Mouse (Mus musculus): ENCODE results near the gene Zmynd11. TPM values are rescaled to one million over a fixed set of nuclear protein-coding genes. Genes with fewer than 3 reads are reported as not detected.

Zmynd11 gene
- polyA plus RNA-seq, 1 experiment = 13.1 TPM

GRCm38 (mm10) chr13:9695809-9696208, 69.3 kb downstream of the Zmynd11 start:
- no peaks in the 10 kb centered on the region for H3K36me3 ChIP-seq (ENCODE audit: control insufficient read depth, insufficient read depth, low read length)
- TF ChIP-seq POLR2A (IDR thresholded peaks at IDR 0.05; ENCODE audit: control insufficient read depth, low read depth, low read length) = no peak
- no peak for TF ChIP-seq CTCF (IDR thresholded peaks at IDR 0.05; ENCODE audit: control insufficient read depth, insufficient read depth, insufficient replicate concordance, low read depth, low read length)
- H3K27ac ChIP-seq (ENCODE audit: control insufficient read depth, insufficient read depth, low read depth, low read length) = no peak overlapping the region
- no peaks in the 10 kb centered on the region for H3K4me1 ChIP-seq (ENCODE audit: control insufficient read depth, insufficient read depth, low read length)
- no peaks in the 10 kb centered on the region for H3K27me3 ChIP-seq (ENCODE audit: control insufficient read depth, insufficient read depth, low read length)
- no peak overlapping the region for H3K4me3 ChIP-seq (ENCODE audit: control insufficient read depth, low read depth, low read length)

GRCm38 (mm10) chr13:9695403-9695802, 69.7 kb downstream of the Zmynd11 start:
- no peak overlapping the region for H3K27ac ChIP-seq (ENCODE audit: control insufficient read depth, insufficient read depth, low read depth, low read length)
- H3K27me3 ChIP-seq (ENCODE audit: control insufficient read depth, insufficient read depth, low read length) = no peaks in the 10 kb centered on the region
- no peak for TF ChIP-seq CTCF (IDR thresholded peaks at IDR 0.05; ENCODE audit: control insufficient read depth, insufficient read depth, insufficient replicate concordance, low read depth, low read length)
- no peak for TF ChIP-seq POLR2A (IDR thresholded peaks at IDR 0.05; ENCODE audit: control insufficient read depth, low read depth, low read length)
- no peaks in the 10 kb centered on the region for H3K36me3 ChIP-seq (ENCODE audit: control insufficient read depth, insufficient read depth, low read length)
- no peaks in the 10 kb centered on the region for H3K4me1 ChIP-seq (ENCODE audit: control insufficient read depth, insufficient read depth, low read length)
- H3K4me3 ChIP-seq (ENCODE audit: control insufficient read depth, low read depth, low read length) = no peak overlapping the region

- H3K27me3 ChIP-seq (ENCODE audit: control insufficient read depth, insufficient read depth, low read length) = no peaks in the 10 kb centered on the region
- no peak overlapping the region for H3K4me3 ChIP-seq (ENCODE audit: control insufficient read depth, low read depth, low read length)
- no peaks in the 10 kb centered on the region for H3K4me1 ChIP-seq (ENCODE audit: control insufficient read depth, insufficient read depth, low read length)
- no peak for TF ChIP-seq POLR2A (IDR thresholded peaks at IDR 0.05; ENCODE audit: control insufficient read depth, low read depth, low read length)
- no peak for TF ChIP-seq CTCF (IDR thresholded peaks at IDR 0.05; ENCODE audit: control insufficient read depth, insufficient read depth, insufficient replicate concordance, low read depth, low read length)
- no peaks in the 10 kb centered on the region for H3K36me3 ChIP-seq (ENCODE audit: control insufficient read depth, insufficient read depth, low read length)
- no peak overlapping the region for H3K27ac ChIP-seq (ENCODE audit: control insufficient read depth, insufficient read depth, low read depth, low read length)
Measured at GRCm38 (mm10) chr13:9694651-9695050, 70.5 kb downstream of the Zmynd11 start.

GRCm38 (mm10) chr13:9692876-9693275, 72.3 kb downstream of the Zmynd11 start:
- H3K36me3 ChIP-seq (ENCODE audit: control insufficient read depth, insufficient read depth, low read length) = no peaks in the 10 kb centered on the region
- TF ChIP-seq POLR2A (IDR thresholded peaks at IDR 0.05; ENCODE audit: control insufficient read depth, low read depth, low read length) = no peak
- no peak for TF ChIP-seq CTCF (IDR thresholded peaks at IDR 0.05; ENCODE audit: control insufficient read depth, insufficient read depth, insufficient replicate concordance, low read depth, low read length)
- no peak overlapping the region for H3K4me3 ChIP-seq (ENCODE audit: control insufficient read depth, low read depth, low read length)
- peaks cover 3% of the 10 kb centered on the region; the same call in 1 of the 2 replicates for H3K4me1 ChIP-seq (ENCODE audit: control insufficient read depth, insufficient read depth, low read length)
- H3K27me3 ChIP-seq (ENCODE audit: control insufficient read depth, insufficient read depth, low read length) = no peaks in the 10 kb centered on the region
- H3K27ac ChIP-seq (ENCODE audit: control insufficient read depth, insufficient read depth, low read depth, low read length) = no peak overlapping the region

GRCm38 (mm10) chr13:9689366-9689765, 75.8 kb downstream of the Zmynd11 start:
- Histone ChIP-seq H3K4me1 (ENCODE audit: control insufficient read depth, insufficient read depth, low read length) (peaks cover 3% of the 10 kb centered on the region; the same call in 1 of the 2 replicates), H3K4me3 (ENCODE audit: control insufficient read depth, low read depth, low read length) (no peak overlapping the region; the same call in 1 of the 2 replicates), H3K27ac (ENCODE audit: control insufficient read depth, insufficient read depth, low read depth, low read length) (no peak overlapping the region), H3K36me3 (ENCODE audit: control insufficient read depth, insufficient read depth, low read length) (peaks cover 2% of the 10 kb centered on the region), H3K27me3 (ENCODE audit: control insufficient read depth, insufficient read depth, low read length) (no peaks in the 10 kb centered on the region)
- TF ChIP-seq POLR2A (IDR thresholded peaks at IDR 0.05; ENCODE audit: control insufficient read depth, low read depth, low read length) = no peak
- no peak for TF ChIP-seq CTCF (IDR thresholded peaks at IDR 0.05; ENCODE audit: control insufficient read depth, insufficient read depth, insufficient replicate concordance, low read depth, low read length)

- no peak for TF ChIP-seq POLR2A (IDR thresholded peaks at IDR 0.05; ENCODE audit: control insufficient read depth, low read depth, low read length)
- no peak for TF ChIP-seq CTCF (IDR thresholded peaks at IDR 0.05; ENCODE audit: control insufficient read depth, insufficient read depth, insufficient replicate concordance, low read depth, low read length)
- Histone ChIP-seq H3K4me1 (ENCODE audit: control insufficient read depth, insufficient read depth, low read length) (peaks cover 3% of the 10 kb centered on the region; the same call in 1 of the 2 replicates), H3K4me3 (ENCODE audit: control insufficient read depth, low read depth, low read length) (peak overlapping the region; percentile 33), H3K27ac (ENCODE audit: control insufficient read depth, insufficient read depth, low read depth, low read length) (no peak overlapping the region), H3K27me3 (ENCODE audit: control insufficient read depth, insufficient read depth, low read length) (no peaks in the 10 kb centered on the region), H3K36me3 (ENCODE audit: control insufficient read depth, insufficient read depth, low read length) (peaks cover 2% of the 10 kb centered on the region)
Measured at GRCm38 (mm10) chr13:9686765-9687164, 78.4 kb downstream of the Zmynd11 start.

GRCm38 (mm10) chr13:9686261-9686660, 78.9 kb downstream of the Zmynd11 start:
- Histone ChIP-seq H3K27ac (ENCODE audit: control insufficient read depth, insufficient read depth, low read depth, low read length) (no peak overlapping the region), H3K27me3 (ENCODE audit: control insufficient read depth, insufficient read depth, low read length) (no peaks in the 10 kb centered on the region), H3K4me1 (ENCODE audit: control insufficient read depth, insufficient read depth, low read length) (peaks cover 3% of the 10 kb centered on the region; the same call in 1 of the 2 replicates), H3K36me3 (ENCODE audit: control insufficient read depth, insufficient read depth, low read length) (peaks cover 2% of the 10 kb centered on the region), H3K4me3 (ENCODE audit: control insufficient read depth, low read depth, low read length) (peak overlapping the region; percentile 67)
- TF ChIP-seq CTCF (IDR thresholded peaks at IDR 0.05; ENCODE audit: control insufficient read depth, insufficient read depth, insufficient replicate concordance, low read depth, low read length) = no peak
- TF ChIP-seq POLR2A (IDR thresholded peaks at IDR 0.05; ENCODE audit: control insufficient read depth, low read depth, low read length) = no peak
